Mouse (Mus musculus) lung, postnatal 0 days (tissue): ENCODE data around the gene Lmo7.

ENCODE experiments used
- CTCF ChIP-seq: IDR thresholded peaks from 2 replicates; pipeline ENCODE4 v1.5.1; 2016; ENCODE audit warnings: antibody characterized with exemption, mild to moderate bottlenecking
- EP300 ChIP-seq: IDR thresholded peaks from 2 replicates; pipeline ENCODE4 v1.6.1; 2016; ENCODE audit warnings: antibody characterized with exemption, mild to moderate bottlenecking, control low read depth

DNA sequence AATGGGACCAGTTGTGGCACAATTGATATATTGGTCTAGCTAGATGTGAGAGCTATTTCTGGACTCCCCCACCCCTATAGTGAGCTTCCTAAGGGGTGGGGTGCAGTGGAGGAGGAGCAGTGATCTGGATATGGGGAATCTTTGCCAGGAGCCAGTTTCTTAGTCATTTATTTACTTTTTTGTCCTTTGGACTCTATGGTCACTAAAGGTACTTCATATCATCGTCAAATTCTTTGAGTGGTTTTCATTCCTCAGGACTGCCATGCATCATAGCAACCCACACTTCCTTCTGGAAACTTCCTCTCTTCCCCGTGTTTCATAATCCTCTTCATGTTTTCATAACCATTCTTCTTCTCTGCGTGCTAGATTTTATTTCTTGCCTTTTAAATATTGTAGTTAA lies 104.4 kb downstream of the Lmo7 start:
- TF ChIP-seq CTCF, result no peak
- peak; percentile 94 for TF ChIP-seq EP300
